36 mouse cellular contexts compared by ENCODE assay signal in genomic region chr6:29471137-29471536, GRCm38 (mm10). TPM values are rescaled to one million over a fixed set of nuclear protein-coding genes. Genes with fewer than 3 reads are reported as not detected.
"Had no signal": no experiment of that assay in that cellular context is flagged by ENCODE, and none has a peak within 500 bp of the region (broad histone marks: within the 10 kb centered on the region; RNA-seq: fewer than 3 reads in every experiment).

TSS of gene Atp6v1fnb (plus strand) at chr6:29471437.

- H3K27ac ChIP-seq: left cerebral cortex, adult 2 months; limb, embryonic 10.5 days; limb, embryonic 12.5 days; limb, embryonic 13.5 days; limb, embryonic 15.5 days; liver, embryonic 12.5 days; liver, embryonic 13.5 days; liver, embryonic 14.5 days; liver, embryonic 15.5 days; lung, embryonic 15.5 days; macrophage; midbrain, embryonic 10.5 days; midbrain, embryonic 12.5 days; midbrain, embryonic 13.5 days; midbrain, embryonic 15.5 days had no signal

- H3K4me3 ChIP-seq: left cerebral cortex, adult 2 months; limb, embryonic 10.5 days; limb, embryonic 12.5 days; limb, embryonic 13.5 days; limb, embryonic 15.5 days; liver, embryonic 12.5 days; liver, embryonic 13.5 days; liver, embryonic 15.5 days; lung, embryonic 15.5 days; megakaryocyte, embryonic 14.5 days; midbrain, embryonic 10.5 days; midbrain, embryonic 12.5 days; midbrain, embryonic 13.5 days; midbrain, embryonic 15.5 days; myocyte had no signal

- H3K27me3 ChIP-seq: limb, embryonic 13.5 days; limb, embryonic 15.5 days; lung, embryonic 15.5 days had no signal

- DNase-seq: left cerebral cortex, postnatal 4 days; liver; liver, embryonic 13.5 days; liver, postnatal 0 days; lung, adult 18-20 months; lung, adult 2 months; lung, embryonic 14.5 days; lung, postnatal 10 days; lung, postnatal 14 days; lung, postnatal 36 days; lung, postnatal 4 days; midbrain, embryonic 14.5 days had no signal

- H3K9ac ChIP-seq: limb, embryonic 12.5 days; limb, embryonic 13.5 days; limb, embryonic 15.5 days; liver, embryonic 12.5 days; liver, embryonic 13.5 days; liver, embryonic 14.5 days; liver, embryonic 15.5 days; liver, postnatal 0 days; lung, embryonic 14.5 days; lung, embryonic 15.5 days; midbrain, embryonic 12.5 days; midbrain, embryonic 13.5 days; midbrain, embryonic 15.5 days had no signal

- H3K9me3 ChIP-seq: limb, embryonic 10.5 days; limb, embryonic 12.5 days; limb, embryonic 13.5 days; limb, embryonic 15.5 days; liver, embryonic 12.5 days; liver, embryonic 13.5 days; liver, embryonic 15.5 days; lung, embryonic 15.5 days; megakaryocyte, embryonic 14.5 days; midbrain, embryonic 10.5 days; midbrain, embryonic 12.5 days; midbrain, embryonic 13.5 days; midbrain, embryonic 15.5 days had no signal

RNA-seq across cellular contexts. Expression of gene Atp6v1fnb, which starts in this region (rescaled TPM):
- total RNA-seq: liver, adult 2 months; megakaryocyte-erythroid progenitor cell, adult 5-6 weeks; midbrain, postnatal 0 days; monocyte, adult 5-6 weeks had no signal
- polyA plus RNA-seq: limb, embryonic 11.5 days; limb, embryonic 13.5 days; limb, embryonic 14.5 days; limb, embryonic 15.5 days; liver, adult 2 months; liver, embryonic 12.5 days; liver, embryonic 13.5 days; liver, embryonic 14.5 days; liver, embryonic 15.5 days; liver, postnatal 0 days; lung, embryonic 14.5 days; lung, embryonic 15.5 days; lung, embryonic 16.5 days; lung, postnatal 0 days; macrophage; midbrain, embryonic 10.5 days; midbrain, embryonic 12.5 days; midbrain, embryonic 14.5 days; myocyte had no signal
